Mouse (Mus musculus) MEL (cell line): ENCODE measurements around the gene Ccn2.

Experiments
- CTCF ChIP-seq, 3 experiments: IDR thresholded peaks in 2 of 3; conservative IDR thresholded peaks in 1 of 3; 2 replicates each; pipeline ENCODE4 v1.5.1; 2011 to 2012; ENCODE audit warnings: low read length in 3 of 3, low read depth in 2 of 3, mild to moderate bottlenecking in 2 of 3, improper control_type of control experiment in 1 of 3, inconsistent platforms in 1 of 3, mixed read lengths in 1 of 3, moderate library complexity in 1 of 3; ENCODE audit not compliant: control insufficient read depth in 1 of 3, insufficient read depth in 1 of 3, poor library complexity in 1 of 3, severe bottlenecking in 1 of 3
- E2F4 ChIP-seq: IDR thresholded peaks from 2 replicates; pipeline ENCODE4 v1.6.1; 2011; ENCODE audit warnings: low read depth, low read length, improper control_type of control experiment, borderline replicate concordance
- ETS1 ChIP-seq: IDR thresholded peaks from 2 replicates; pipeline ENCODE4 v1.6.1; 2012; ENCODE audit warnings: low read depth, mild to moderate bottlenecking, inconsistent platforms, low read length, improper control_type of control experiment, moderate library complexity
- GATA1 ChIP-seq: IDR thresholded peaks from 2 replicates; pipeline ENCODE4 v1.6.1; 2011; ENCODE audit warnings: low read depth, low read length, improper control_type of control experiment
- MAFK ChIP-seq: IDR thresholded peaks from 2 replicates; pipeline ENCODE4 v1.6.1; 2011; ENCODE audit warnings: low read depth, mild to moderate bottlenecking, low read length, improper control_type of control experiment, borderline replicate concordance
- MAX ChIP-seq: IDR thresholded peaks from 2 replicates; pipeline ENCODE4 v1.6.1; 2011; ENCODE audit warnings: low read length, improper control_type of control experiment
- MYB ChIP-seq: IDR thresholded peaks from 2 replicates; pipeline ENCODE4 v1.6.1; 2011; ENCODE audit warnings: mild to moderate bottlenecking, low read depth, low read length, improper control_type of control experiment
- POLR2A ChIP-seq, 2 experiments: IDR thresholded peaks; 2 replicates each; pipeline ENCODE4 v1.6.1; 2011 to 2012; ENCODE audit warnings: low read length in 2 of 2, mild to moderate bottlenecking in 2 of 2, control low read depth in 1 of 2, improper control_type of control experiment in 1 of 2, low read depth in 1 of 2, moderate library complexity in 1 of 2; ENCODE audit not compliant: control insufficient read depth in 1 of 2, insufficient read depth in 1 of 2, poor library complexity in 1 of 2
- RCOR1 ChIP-seq: IDR thresholded peaks from 2 replicates; pipeline ENCODE4 v1.6.1; 2012; ENCODE audit warnings: low read depth, mild to moderate bottlenecking, inconsistent platforms, low read length, improper control_type of control experiment
- TBP ChIP-seq: IDR thresholded peaks from 2 replicates; pipeline ENCODE4 v1.8.0; 2011; ENCODE audit warnings: low read depth, low read length, improper control_type of control experiment
- USF1 ChIP-seq: IDR thresholded peaks from 2 replicates; pipeline ENCODE4 v1.6.1; 2014; ENCODE audit warnings: low read depth, mild to moderate bottlenecking, inconsistent platforms, low read length, improper control_type of control experiment, moderate library complexity
- ZC3H11A ChIP-seq: IDR thresholded peaks from 2 replicates; pipeline ENCODE4 v1.6.1; 2012; ENCODE audit warnings: low read depth, mild to moderate bottlenecking, inconsistent platforms, low read length, improper control_type of control experiment

- TF ChIP-seq E2F4 (no peak), POLR2A (IDR thresholded peaks at IDR 0.05; ENCODE audit: control insufficient read depth in 1 of 2, insufficient read depth in 1 of 2, low read depth in 1 of 2, low read length in 2 of 2, poor library complexity in 1 of 2) (no peak), MAFK (no peak), CTCF (IDR thresholded peaks at IDR 0.05 in 2 of 3, conservative IDR thresholded peaks at IDR 0.05 in 1 of 3; ENCODE audit: control insufficient read depth in 1 of 3, insufficient read depth in 1 of 3, low read depth in 2 of 3, low read length in 3 of 3, poor library complexity in 1 of 3, severe bottlenecking in 1 of 3) (no peak), GATA1 (no peak), RCOR1 (no peak), MAX (no peak), ETS1 (no peak), ZC3H11A (no peak), TBP (no peak), MYB (no peak), USF1 (no peak)
These were observed 6.0 kb upstream of the Ccn2 start for GRCm38 (mm10) chr10:24589238-24589637.
